Mouse (Mus musculus) cerebellum, postnatal 4 days (tissue): Measurements from ENCODE around the gene Il13.

ENCODE experiments used
- DNase-seq, 2 experiments: peaks; one replicate each; pipeline ENCODE4 v3.0.0; 2022; ENCODE audit warnings: low spot score in 2 of 2, mixed read lengths in 1 of 2

Gene Il13

GRCm38 (mm10) chr11:53632122-53632733 is 2.3 kb downstream of the Il13 start:
- DNase-seq: peak in 1 of 2 experiments; percentile 15

GRCm38 (mm10) chr11:53627859-53628258 is 6.6 kb downstream of the Il13 start:
- peak; percentile 51 to 82 for DNase-seq

GRCm38 (mm10) chr11:53626802-53627373 is 7.6 kb downstream of the Il13 start:
- no peak for DNase-seq

GRCm38 (mm10) chr11:53624124-53624523 is 10.4 kb downstream of the Il13 start:
- no peak for DNase-seq

- no peak for DNase-seq
Observed at GRCm38 (mm10) chr11:53623573-53623972, 10.9 kb downstream of the Il13 start.

GRCm38 (mm10) chr11:53622440-53622806 is 12.1 kb downstream of the Il13 start:
- DNase-seq: no peak

- DNase-seq: no peak
Observed at GRCm38 (mm10) chr11:53621582-53622439, 12.7 kb downstream of the Il13 start.

- no peak for DNase-seq
Observed at GRCm38 (mm10) chr11:53620094-53620493, 14.4 kb downstream of the Il13 start.

GRCm38 (mm10) chr11:53619428-53619827 is 15.1 kb downstream of the Il13 start:
- DNase-seq: no peak

GRCm38 (mm10) chr11:53618619-53619198 is 15.8 kb downstream of the Il13 start, which contains the start of gene Il4:
Gene Il4 (minus strand): TSS chr11:53618669.
- no peak for DNase-seq

- no peak for DNase-seq
Observed at GRCm38 (mm10) chr11:53617562-53618109, 16.9 kb downstream of the Il13 start.

GRCm38 (mm10) chr11:53616748-53617558 is 17.5 kb downstream of the Il13 start:
- DNase-seq: no peak

- DNase-seq: no peak
Observed at GRCm38 (mm10) chr11:53615575-53615974, 18.9 kb downstream of the Il13 start.

- DNase-seq: no peak
Observed at GRCm38 (mm10) chr11:53615172-53615571, 19.3 kb downstream of the Il13 start.

GRCm38 (mm10) chr11:53609672-53610071 is 24.8 kb downstream of the Il13 start:
- DNase-seq: no peak

- no peak for DNase-seq
Observed at GRCm38 (mm10) chr11:53609231-53609630, 25.3 kb downstream of the Il13 start.

GRCm38 (mm10) chr11:53605609-53606008 is 28.9 kb downstream of the Il13 start:
- no peak for DNase-seq

GRCm38 (mm10) chr11:53604983-53605382 is 29.5 kb downstream of the Il13 start:
- DNase-seq: no peak

- DNase-seq: no peak
Observed at GRCm38 (mm10) chr11:53591116-53591515, 43.4 kb downstream of the Il13 start.

- peak in 1 of 2 experiments; percentile 53 for DNase-seq
Observed at GRCm38 (mm10) chr11:53590368-53590768, 44.1 kb downstream of the Il13 start.

- DNase-seq: no peak
Observed at GRCm38 (mm10) chr11:53588279-53588678, 46.2 kb downstream of the Il13 start.
